Mouse (Mus musculus): ENCODE measurements around the gene Dcaf4.

Dcaf4 gene

DNA sequence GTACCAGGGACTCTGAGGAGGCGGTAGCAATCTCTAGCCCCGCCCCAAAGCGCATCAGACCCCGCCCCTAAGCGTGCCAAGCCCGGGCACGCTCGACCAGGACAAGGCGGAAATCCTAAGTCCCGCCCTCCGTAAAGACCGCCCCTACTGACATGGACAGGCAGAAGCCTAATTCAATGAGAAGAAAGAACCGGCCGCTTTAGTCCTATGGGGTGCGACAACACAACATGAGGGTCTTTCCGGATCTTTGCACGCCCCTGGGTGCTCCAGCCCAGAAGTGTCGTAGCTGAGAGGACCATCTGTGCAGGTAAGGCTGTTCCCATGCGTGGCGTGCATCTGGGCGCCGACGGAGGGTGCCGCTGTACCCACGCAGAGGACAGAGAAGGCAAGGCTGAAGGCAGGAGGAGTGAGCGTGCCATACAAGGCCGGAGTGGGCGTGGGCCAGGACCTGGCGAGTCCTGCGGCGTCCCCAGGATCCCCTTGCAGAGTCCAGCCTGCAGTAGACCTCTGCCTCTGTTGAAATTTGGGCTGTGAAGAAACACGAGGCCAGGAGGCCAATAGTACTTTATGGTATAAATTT is at the start of gene Dcaf4:
Dcaf4 (plus strand) TSS at position 156 of the 580 bp plus-strand sequence.
- DNase-seq = peak; percentile 95

DNA sequence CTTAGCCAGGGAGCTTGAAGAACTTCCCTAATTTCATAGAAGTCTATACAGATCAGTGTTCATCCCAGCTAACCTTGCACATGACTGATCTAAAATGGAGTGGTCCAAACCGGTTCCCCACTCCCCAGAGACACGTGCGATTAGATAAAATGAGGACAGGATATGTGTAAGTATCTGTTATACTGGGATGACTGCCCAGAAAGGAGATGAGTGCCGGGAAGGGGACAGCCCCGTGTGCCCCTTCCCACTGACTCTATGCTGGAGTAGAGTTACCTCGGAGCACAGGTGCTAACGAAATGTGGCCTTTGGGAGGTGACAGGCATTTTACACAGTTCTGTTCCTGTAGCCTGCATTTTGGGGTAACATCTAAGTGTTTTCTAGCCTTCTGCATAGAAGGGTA is 48.5 kb upstream of the Dcaf4 start:
- DNase-seq = no peak

DNA sequence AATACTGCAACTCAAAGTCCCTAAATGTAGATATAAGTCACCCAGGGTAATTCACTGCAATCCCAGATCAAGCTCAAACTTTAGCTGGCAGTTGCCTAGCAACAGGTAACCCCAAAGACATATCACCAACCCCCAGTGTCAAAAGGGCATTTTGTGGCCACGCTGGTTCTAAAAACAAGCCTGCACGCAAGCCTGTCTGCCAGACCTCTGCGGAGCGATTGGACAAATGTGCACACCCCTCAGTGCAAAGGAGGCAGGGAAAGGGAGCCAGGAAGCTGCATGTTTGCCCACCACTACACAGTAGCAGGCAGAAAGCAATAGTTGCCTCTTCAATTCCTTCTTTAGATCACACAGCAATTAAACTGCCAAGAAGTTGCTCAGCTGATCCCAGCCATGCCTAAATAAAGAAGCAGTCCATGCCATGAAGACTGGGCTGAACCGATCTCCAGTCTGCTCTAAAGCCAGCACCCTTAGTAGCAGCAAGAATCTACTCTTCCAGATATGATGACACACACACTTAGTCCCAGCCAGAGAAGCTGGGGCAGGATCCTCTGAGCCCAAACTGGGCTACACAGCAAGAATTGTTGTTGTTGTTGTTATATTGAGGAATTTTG is 46.2 kb upstream of the Dcaf4 start:
- no peak for DNase-seq

DNA sequence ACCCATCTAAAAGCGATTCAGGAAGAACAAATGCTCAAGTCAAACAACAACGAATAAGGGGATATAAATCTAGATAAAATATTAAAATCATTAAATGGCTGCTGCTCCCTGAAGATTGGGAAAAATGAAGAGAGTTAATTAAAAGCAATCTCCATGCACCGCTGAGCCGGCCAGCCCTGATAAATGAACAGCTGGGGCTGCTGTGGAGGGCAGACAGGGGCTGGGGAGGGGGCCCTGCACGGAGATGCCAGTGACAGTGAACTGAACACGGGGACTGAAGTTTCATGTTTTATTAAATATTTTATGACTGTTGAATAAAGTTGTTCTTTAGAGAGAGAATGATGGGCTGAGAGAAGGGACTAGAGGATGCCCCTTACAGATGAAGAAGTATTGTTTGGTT is 44.8 kb upstream of the Dcaf4 start:
- no peak for DNase-seq

DNA sequence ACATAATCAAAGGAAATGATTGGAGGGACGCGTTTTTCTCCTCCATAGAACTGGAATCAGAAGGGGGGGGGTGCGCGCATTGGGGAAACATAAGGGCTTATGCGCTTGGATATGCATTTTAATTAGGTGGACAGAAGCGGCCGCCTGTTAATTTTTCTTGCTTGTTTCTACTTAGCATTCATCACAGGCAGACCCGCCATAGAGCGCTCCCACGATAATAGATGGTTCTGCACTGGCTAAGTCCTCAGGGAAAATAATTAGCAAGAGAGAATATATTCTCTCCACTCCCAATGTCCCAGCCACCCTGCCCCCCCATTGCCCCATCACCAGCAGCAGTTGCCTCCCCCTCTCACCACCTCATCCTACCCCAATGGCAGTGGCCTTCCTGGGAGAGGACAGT is 44.0 kb upstream of the Dcaf4 start:
- no peak for DNase-seq

DNA sequence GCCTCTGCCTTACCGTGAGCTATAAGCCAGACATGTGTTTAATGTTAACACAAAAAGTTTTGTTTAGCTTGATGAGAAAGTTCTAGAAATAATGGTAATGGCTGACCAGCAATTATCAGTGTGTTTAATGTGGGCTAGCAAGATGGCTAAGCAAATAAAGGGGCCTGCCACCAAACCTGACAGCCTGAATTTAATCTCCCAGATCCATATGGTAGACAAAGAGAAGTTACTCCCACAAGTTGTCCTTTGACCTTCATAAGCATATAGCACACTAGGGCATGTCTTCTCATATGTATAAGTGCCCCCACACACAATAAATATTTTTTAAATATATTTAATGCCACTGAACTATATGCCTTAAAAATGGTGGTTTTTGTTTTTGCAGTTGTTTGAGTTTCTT is 41.1 kb upstream of the Dcaf4 start:
- no peak for DNase-seq

DNA sequence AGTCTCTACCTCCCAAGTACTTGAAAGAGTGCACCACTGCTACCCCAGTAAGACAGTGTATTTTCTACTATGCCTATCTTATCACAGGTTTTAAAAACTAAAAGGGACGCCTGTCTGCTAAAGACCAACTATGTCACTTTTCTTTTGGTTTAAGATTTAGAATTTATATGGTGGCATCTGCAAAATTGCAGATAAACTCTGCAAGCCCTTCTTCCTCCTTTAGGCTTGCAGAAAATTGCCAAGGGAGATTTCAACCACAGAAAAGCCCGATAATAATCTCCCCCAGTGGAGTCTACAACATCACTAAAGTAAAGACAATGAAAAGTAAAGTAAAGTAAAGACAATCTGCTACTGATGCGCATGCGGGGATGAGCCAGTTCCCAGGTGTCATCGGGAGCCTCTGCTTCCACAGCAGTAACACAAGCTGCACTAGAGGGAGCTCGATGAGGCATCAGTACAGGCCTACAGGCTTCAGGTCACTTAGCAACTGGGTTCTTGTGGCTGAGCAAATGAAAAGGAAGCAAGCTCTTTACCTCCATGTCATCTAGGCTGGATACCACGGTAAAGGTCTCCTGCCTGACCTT is 40.4 kb upstream of the Dcaf4 start:
- DNase-seq = no peak

DNA sequence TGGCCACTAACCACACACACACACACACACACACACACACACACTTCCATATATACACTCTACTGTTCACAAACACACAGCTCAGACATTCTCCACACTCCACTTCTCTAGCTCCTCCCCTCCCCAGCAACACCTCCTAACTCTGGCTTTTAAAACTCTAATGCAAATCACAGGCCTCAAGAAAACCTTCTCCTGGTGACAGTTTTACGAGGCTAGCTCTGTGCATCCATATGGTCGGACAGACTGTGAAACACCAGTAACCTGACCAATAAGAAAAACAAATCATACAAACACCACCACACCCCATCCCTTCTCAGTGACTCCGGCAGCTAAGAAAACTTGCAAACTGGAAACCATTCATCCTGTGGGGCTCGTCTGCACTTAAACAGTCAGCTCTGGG is 38.8 kb upstream of the Dcaf4 start:
- no peak for DNase-seq

DNA sequence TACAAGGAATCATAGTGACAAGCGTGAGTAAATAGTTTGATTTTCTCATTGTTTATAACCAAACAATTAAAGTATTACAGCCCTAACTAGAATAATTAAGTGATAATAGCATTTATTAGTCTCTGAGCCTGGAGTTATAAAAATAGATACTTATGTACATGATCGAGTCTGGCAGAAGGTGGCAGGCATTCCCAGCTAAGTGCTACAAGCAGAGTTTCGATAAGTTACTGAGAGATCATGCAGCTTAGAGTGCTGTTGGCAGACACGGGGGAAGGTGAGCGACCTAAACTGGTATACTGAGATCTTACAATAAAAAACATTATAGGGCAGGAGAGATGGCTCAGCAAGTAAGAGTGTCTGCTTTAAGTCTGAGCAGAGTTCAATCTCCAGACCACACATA is 36.6 kb upstream of the Dcaf4 start:
- DNase-seq = no peak

DNA sequence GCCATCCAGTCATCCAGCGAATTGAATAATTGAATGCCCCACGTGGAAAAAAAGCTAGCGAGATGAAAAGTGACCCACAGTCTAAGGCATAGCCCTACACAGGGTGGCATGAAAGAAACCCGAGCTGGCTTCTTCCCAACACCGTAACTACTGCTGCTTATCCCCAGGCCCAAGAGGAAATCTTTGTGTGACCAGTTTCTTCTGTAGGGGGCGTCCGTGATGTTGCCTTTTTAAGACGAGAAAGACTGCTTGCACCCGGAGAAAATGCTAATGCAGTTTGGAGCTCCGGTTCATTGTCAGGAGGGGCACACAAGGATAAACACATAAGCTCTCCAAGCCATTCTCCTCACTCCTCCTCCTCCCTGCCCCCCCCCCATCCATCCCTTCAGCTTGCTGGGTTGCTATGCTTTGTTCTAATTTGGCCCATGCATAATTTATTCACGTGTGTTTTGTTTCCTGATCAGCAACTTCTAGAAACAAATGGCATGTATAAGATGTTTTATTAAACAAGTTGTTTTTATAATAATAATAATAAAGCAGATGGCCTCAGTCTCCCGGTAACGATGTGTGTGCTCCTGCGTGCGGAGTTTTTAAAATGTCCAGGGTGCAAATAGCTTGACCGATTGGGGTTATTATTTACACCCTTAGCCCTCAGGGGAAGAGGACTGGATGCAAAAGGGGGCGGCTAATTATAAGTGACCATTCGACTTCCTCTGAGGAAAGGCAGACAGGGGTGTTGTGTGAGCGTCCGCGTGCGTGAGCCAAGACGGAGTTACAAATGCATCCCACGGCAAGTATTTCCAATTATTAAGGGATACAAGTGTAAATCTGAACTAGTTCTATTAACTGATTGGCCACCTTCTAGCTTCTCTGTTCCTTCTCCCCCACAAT is 35.2 kb upstream of the Dcaf4 start:
- no peak for DNase-seq

DNA sequence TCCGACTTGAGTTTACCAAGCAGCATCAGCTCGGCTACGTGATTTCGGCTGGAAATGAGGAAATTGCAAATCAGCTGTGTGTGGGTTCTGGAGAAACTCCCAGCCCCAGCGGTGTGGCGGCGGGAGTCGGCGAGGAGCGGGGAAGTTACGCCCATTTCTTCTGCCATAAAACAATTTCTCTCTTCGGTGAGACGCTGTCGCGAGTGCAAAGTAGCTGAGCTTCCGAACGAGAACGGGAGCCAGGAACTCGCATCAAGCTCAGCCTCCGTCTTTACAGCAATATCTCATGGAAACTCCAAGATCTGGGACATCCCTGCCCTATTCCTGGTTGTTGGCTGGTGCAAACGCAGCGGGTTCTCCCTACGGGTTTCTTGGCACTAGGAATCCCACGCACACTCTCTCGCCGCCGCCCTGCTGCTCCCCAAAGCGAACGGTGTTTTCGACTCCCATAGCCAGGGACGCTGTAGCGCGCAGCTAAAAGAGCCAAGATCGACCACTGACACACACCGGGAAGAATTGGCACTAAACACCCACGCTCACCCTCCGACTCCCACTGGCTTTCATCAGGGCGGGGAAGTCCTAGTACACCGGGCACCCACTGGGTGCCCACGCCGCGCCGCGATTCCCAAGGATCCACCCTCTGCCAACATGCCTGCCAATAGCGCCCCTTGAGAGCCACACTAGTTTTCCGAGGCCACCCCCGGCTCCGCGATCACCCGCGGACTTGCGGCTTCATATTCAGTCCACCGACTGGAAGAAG is 34.2 kb upstream of the Dcaf4 start:
- peak; percentile 72 for DNase-seq

DNA sequence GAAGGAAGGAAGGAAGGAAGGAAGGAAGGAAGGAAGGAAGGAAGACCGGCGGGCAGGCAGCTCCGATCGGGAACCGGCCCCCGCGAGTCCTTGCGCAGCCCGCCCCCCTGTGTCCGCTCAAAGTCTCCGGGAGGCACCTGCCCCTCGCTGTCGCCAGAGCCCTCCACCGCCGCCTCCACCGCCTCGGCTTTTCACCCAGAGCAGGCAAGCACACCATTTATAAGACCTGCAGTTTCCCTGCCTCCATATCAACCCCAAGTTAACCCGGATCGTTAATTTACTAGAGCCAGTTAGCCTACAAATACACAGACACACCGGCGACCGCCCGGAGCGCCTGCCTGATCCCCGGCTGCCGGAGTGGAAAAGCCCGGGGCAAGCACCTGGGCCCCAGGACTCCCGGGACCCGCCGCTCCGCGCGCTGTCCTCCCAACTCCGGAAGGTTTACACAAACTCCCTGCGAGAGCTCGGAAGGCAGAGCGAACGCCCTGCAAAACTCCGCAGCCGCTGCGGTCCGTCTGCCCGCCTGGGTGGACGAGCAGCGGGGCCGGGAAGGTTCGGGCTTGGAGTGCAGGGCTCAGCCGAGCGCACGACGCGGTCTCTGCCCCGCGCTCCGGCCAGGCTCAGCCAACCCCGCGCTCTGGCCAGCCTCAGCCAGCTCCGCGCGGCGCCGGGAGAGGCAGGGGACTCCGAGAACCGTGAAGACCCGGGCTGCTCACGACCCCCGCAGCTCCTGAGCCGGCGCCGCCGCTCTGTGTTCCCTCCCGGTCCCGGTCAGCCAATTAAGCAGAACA is 33.4 kb upstream of the Dcaf4 start:
- DNase-seq = peak; percentile 38

DNA sequence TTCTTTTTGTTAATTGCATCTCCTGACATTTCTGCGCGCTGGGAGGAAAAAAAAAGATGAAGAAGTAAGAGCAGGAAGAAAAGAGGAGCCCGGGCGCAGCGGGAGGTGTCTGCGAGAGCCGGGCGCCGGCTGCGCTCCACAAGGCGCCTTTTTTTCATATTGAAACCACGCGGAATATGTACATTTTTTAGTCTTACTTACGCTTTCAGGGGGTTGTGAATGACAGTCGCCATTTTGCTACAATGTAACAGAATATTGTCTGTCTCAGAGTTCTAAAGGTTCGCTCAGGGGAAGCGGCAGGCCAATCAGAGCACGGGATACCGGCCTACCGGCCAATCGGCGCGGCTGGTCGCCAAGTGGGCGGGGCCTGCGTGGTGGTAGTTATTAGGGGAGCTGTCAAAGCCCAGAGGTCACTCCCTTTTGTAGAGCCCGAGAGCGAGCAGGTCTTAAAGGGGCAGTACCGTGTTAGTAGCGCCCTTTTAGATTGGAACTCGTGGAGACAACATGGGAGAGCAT is 32.7 kb upstream of the Dcaf4 start, which contains the start of gene Dpf3:
Dpf3 (minus strand) TSS at position 241 of the 516 bp plus-strand sequence.
- DNase-seq = peak; percentile 94

DNA sequence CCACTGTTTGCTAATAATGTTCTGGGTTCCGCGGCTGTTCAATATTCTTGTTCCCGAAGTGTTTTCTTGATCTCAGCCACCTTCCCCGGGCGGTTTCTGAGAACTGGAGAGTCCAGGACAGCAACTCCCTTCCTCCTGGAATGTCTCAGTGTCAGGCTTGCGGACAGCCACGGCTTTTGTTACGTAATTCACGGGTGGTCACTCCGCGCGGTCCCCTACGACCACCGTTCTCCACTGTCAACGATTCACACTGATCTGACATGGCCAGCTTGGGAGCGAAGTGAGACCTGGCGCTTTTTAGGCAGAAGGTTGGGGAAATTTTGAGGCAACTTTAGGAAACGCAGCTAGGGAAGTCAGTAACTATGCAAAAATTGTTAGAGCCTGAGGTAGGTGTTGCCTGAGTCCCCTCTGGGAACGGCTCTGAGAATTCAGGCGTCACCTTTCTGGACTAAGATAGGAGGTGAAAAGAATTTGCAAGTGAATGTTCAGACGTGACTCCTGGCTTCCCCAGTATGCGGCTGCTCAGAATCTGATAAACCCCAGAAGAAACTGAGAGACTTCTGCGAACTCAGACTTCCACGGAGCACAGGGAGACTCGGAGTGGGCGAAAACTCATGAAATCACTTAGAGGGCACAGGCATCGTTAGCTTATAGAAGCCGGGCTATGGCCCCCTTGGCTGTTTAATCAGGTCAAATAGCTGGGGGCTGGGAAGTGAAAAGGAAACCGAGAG is 31.9 kb upstream of the Dcaf4 start:
- DNase-seq = no peak

DNA sequence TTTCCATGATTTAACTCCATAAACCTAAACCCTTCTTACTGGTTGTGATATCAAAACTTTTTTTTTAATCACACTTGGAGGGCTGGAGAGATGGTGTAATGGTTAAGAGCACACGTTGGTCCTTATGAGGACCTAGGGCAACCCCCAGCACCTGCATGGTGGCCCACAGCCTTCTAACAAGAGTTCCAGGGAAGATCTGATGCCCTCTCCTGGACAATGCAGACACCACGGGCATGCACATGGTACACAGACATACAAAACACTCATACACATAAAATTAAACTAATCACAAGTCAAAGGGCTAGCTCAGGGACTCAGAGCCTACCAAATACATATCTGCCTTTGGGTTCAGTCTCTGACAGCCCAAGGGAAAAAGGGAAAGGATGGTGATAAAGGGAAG is 30.5 kb upstream of the Dcaf4 start:
- no peak for DNase-seq

DNA sequence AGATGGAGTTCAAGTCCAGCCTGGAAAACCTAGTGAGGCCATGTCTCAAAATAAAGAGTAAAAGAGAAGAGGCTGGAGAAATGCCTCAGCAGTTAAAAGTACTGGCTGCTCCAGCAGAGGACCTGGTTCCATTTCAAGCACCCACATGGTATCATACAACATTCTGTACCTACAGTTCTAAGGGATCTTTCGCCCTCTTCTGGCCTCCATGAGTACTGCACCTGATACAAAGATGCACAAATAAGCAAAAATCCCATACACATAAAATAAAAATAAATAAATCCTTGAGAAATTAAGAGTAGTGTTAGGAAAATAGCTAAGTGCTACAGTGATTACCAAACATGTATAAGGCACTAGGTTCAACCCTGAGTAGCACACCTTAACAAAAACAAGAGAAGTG is 28.7 kb upstream of the Dcaf4 start:
- no peak for DNase-seq

DNA sequence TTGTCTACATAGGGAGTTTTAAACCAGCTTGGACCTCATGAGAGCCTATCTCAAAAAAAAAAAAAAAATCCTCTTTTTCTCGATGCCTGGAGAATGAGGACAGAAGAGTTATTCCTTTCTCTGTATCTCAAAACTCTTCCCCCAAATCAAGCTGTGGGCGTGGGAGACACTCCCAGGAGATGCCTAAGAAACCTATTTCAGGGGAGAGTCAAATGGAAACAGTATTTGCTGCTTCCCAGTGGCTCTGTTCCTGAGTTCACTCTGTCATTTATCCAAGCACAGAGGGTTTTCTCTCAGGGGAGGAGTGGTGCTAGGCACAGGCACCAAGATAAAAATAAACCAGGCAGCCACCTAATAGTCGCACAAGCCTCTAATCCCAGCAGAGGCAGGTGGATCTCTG is 27.5 kb upstream of the Dcaf4 start:
- peak; percentile 17 for DNase-seq

DNA sequence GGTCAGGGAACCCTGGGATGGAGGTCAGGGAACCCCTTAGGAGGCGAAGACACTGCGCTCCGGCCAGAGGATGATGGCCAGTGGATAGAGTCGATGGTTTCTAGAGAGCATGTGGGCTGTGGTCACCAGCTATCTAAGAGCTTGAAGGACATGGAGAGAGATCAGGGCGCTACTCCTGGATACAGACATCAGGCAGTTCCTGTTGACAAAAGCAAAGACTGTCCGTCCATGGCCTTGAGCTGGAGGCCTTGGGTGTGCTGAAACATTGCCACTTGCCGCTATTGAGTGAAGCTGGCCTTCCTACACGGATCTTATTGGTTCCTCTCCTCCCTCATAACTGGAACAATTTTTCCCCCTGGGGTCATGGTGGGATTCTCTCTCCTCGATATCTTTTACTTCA is 26.1 kb upstream of the Dcaf4 start:
- no peak for DNase-seq

DNA sequence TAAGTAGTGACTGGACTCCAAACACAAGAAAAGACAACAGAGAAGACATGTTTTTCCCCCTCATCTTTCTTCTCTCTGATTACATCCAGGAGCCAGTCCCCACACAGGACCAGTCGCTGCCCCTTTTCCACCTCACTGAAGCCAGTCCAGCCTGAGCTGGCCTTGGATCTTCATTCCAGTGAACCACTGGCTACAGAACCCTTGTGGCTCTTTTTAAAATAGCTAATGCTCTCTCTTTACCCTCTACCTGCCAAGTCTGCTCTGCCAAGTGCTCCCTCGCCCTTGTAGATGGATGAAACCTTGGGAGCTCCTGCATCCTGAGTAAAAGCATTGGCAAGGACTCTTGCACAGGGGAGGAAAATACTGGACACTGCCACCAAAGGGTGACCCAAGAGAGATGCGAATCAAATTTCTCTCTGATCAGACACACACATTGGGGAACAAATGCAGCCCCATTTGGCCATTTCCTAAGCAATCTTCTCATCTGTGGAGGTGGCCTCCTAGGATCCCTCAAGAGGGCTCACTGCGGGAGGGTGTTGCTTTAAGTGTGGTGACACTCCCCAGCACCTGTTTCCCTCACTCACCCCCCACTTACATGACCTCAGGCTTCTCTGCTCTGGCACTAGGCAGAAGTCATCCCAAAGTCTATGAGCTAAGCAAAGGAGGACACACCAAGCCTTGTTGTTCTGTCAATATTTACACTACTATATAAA is 24.9 kb upstream of the Dcaf4 start:
- DNase-seq = no peak

DNA sequence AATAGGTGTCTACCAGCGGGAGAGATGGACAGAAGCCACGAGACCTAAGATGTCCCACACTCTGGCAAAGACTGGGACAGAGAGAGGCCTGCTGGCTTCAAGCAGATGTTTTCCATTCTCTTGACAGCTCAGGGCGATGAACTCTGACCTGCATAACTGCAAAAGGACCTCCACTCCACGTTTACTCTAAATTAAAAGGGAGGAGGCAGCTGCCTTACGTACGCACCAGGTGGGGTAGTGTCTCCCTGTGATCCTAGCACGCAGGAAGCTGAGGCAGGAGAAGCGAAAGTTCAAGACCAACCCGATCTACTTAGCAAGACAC is 24.3 kb upstream of the Dcaf4 start:
- no peak for DNase-seq

DNA sequence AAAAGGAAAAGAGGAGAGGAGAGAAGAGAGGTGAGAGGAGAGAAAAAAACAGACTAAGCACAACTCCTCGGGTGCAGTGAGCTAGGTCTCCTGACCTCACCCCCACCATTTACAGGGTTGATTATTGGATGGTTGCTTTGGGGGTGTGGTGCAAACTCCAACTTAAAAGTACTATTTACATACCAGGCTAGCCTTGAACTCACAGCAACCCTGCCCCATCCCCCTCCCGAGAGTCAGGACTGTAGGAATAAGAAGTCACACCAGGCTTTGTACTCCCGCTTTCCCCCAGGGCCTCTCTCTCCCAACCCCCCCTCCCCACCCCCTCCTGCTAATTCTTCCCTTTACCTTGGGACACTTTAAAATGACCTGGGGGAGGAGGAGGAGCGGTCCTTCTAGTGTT is 23.9 kb upstream of the Dcaf4 start:
- no peak for DNase-seq

Measured in right cerebral cortex, adult 18-20 months (tissue).